Mouse (Mus musculus): Measurements from ENCODE around the gene Abca13.

DNA sequence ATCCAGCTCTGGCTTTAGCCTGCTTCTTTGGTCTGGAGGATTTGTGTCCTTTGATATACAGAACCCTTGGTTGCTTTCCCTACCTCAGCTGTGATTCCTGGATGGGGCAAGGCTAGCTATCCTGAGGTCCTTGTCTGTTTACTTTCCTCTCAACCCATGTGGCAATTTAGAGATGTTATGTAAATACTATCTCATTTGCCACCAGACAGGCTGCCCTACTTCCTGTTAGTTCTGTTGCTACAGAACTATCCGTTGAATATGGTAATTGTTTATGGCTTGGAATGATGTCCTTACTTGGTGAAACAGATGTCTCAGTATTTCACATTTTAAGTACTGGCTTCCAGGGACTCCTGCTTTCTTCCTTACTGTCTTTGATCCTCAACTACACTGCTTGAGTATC lies 107.9 kb downstream of the Abca13 start:
- no peak for TF ChIP-seq CTCF (IDR thresholded peaks at IDR 0.05)
- no peak for TF ChIP-seq EP300 (IDR thresholded peaks at IDR 0.05)

All from lung, postnatal 0 days (tissue).